Mouse (Mus musculus) CH12.LX (cell line): Measurements from ENCODE around the gene 2210408I21Rik.

ENCODE experiments used
- ELF1 ChIP-seq: IDR thresholded peaks from 2 replicates; pipeline ENCODE4 v1.6.1; 2014; ENCODE audit warnings: low read depth, mild to moderate bottlenecking, inconsistent platforms, low read length, improper control_type of control experiment
- ETS1 ChIP-seq: conservative IDR thresholded peaks from 2 replicates; pipeline ENCODE4 v1.6.1; 2012; ENCODE audit warnings: low read depth, mild to moderate bottlenecking, inconsistent platforms, low read length, improper control_type of control experiment, moderate library complexity
- JUN ChIP-seq: IDR thresholded peaks from 2 replicates; pipeline ENCODE4 v1.6.1; 2011; ENCODE audit warnings: low read depth, mild to moderate bottlenecking, low read length, improper control_type of control experiment, moderate library complexity; ENCODE audit not compliant: insufficient read depth
- JUND ChIP-seq: conservative IDR thresholded peaks from 2 replicates; pipeline ENCODE4 v1.6.1; 2011; ENCODE audit warnings: low read depth, low read length, improper control_type of control experiment
- POLR2A ChIP-seq: IDR thresholded peaks from 2 replicates; pipeline ENCODE4 v1.6.1; 2011; ENCODE audit warnings: low read depth, mild to moderate bottlenecking, improper control_type of control experiment, low read length

DNA sequence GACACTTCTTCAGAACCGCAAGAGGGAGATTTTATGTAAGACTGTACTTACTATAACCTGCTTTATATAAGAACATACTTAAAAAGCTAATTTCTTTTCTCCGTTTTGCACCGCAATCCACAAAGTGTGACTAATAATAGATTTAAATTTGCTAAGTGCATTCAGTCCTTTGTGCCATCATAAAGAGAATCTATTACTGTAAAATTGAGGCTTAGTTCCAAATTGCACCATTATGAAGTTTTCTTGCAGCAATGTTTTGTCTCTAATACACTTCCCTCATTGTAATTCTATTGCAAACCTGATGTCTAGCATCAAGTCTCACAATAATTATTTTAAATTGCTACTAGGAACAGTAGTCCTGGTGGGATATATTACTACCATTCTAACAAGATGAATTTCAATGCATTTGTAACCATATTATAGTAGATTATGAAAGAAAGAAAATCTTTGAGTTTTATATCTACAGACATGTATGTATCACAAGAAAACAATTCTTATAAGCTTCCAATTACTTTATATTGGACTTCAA, 334.8 kb downstream of the 2210408I21Rik start:
- TF ChIP-seq POLR2A (no peak), JUND (no peak), ELF1 (no peak), JUN (no peak), ETS1 (no peak)
